Mouse (Mus musculus) hindbrain, embryonic 13.5 days (tissue): ENCODE data around the gene Gm10260. TPM values are rescaled to one million over a fixed set of nuclear protein-coding genes. Genes with fewer than 3 reads are reported as not detected.

Source experiments
- ATAC-seq: fragments of 200-750 bp; cut with Nextera tagmentation; 2 replicates; pipeline ENCODE4 v1.8.0; 2017; ENCODE audit warnings: moderate TSS enrichment; ENCODE audit not compliant: low FRiP score
- H3K27ac ChIP-seq: fragments of 300-500 bp; sonication (generic); 2 replicates; pipeline ENCODE4 v1.5.1; 2015; ENCODE audit warnings: inconsistent platforms, mild to moderate bottlenecking, moderate library complexity
- H3K27me3 ChIP-seq: fragments of 300-500 bp; sonication (generic); 2 replicates; pipeline ENCODE4 v1.6.1; 2015; ENCODE audit warnings: mild to moderate bottlenecking, inconsistent platforms
- H3K36me3 ChIP-seq: fragments of 300-500 bp; sonication (generic); 2 replicates; pipeline ENCODE4 v1.6.1; 2015; ENCODE audit warnings: mild to moderate bottlenecking, inconsistent platforms
- H3K4me1 ChIP-seq: fragments of 300-500 bp; sonication (generic); replicated peaks from 2 replicates; pipeline ENCODE4 v1.6.1; 2015; ENCODE audit warnings: inconsistent platforms
- H3K4me2 ChIP-seq: fragments of 300-500 bp; sonication (generic); 2 replicates; pipeline ENCODE4 v1.6.1; 2015; ENCODE audit warnings: inconsistent platforms, mild to moderate bottlenecking, moderate library complexity
- H3K4me3 ChIP-seq: fragments of 300-500 bp; sonication (generic); 2 replicates; pipeline ENCODE4 v1.5.1; 2015; ENCODE audit warnings: mild to moderate bottlenecking, inconsistent platforms
- H3K9ac ChIP-seq: fragments of 300-500 bp; sonication (generic); 2 replicates; pipeline ENCODE4 v1.6.1; 2015; ENCODE audit warnings: mild to moderate bottlenecking, inconsistent platforms
- H3K9me3 ChIP-seq: fragments of 300-500 bp; sonication (generic); 2 replicates; pipeline ENCODE4 v1.6.1; 2016; ENCODE audit warnings: inconsistent platforms
- WGBS: fragments of 180-500 bp; shearing (Covaris S2); methylation state at CpG from one replicate; pipeline ENCODE4 v1.1.7; 2015; 5-methylcytosine and 5-hydroxymethylcytosine counted together
- polyA plus RNA-seq: library from polyadenylated mRNA; unstranded; fragments of >200 nt; fragmentation: Nextera tagmentation; extraction: Ambion mirVana; gene quantifications from 2 replicates; pipeline ENCODE4 v1.2.1, GENCODE M21; 2015

The Gm10260 gene
- 3.2 and 3.5 TPM in 2 replicates for polyA plus RNA-seq

DNA sequence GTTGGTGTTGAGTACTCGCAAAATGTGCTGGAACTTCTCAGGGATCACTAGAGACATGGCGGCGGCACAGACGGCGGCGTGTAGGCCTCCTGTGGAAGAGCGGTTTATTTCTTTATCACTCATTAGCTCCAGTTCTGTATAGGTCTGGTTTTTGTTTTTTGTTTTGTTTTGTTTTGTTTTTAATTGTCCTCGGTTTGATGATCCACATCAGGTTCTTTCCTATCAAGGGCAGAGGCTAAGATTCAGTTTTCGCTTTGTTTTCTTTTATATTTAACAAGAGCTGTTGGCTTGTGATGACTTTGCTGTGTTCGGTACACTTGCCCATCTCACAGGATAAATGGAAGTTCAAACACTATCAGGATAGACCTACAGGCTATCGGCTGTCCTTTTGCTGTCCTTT, at the start of gene Gm10260:
Gene Gm10260 (minus strand): TSS at position 101 of the 400 bp plus-strand sequence.
- Histone ChIP-seq H3K4me2 (no peak within 1 kb of the TSS), H3K9me3 (no peaks in the 10 kb centered on the region), H3K27ac (no peak within 1 kb of the TSS), H3K4me3 (no peak within 1 kb of the TSS), H3K9ac (no peak within 1 kb of the TSS), H3K4me1 (peaks cover 14% of the 10 kb centered on the region), H3K36me3 (no peaks in the 10 kb centered on the region), H3K27me3 (no peaks in the 10 kb centered on the region)
- WGBS = 94% methylated on average over 11 of the region's 11 CpGs
- ATAC-seq = no peak

- H3K27me3 ChIP-seq = no peaks in the 10 kb centered on the region
- no peaks in the 10 kb centered on the region for H3K36me3 ChIP-seq
- WGBS = 98% methylated on average over 4 of the region's 4 CpGs
- ATAC-seq = no peak
- H3K4me2 ChIP-seq = no peak overlapping the region
- H3K4me3 ChIP-seq = no peak overlapping the region
- no peaks in the 10 kb centered on the region for H3K4me1 ChIP-seq
- no peak overlapping the region for H3K9ac ChIP-seq
- no peak overlapping the region for H3K27ac ChIP-seq
- no peaks in the 10 kb centered on the region for H3K9me3 ChIP-seq
Observed at GRCm38 (mm10) chr13:97809828-97810227, 49.4 kb upstream of the Gm10260 start.

GRCm38 (mm10) chr13:97805907-97806306, 45.5 kb upstream of the Gm10260 start:
- ATAC-seq = no peak
- Histone ChIP-seq H3K9me3 (no peaks in the 10 kb centered on the region), H3K4me1 (0 out of 2 replicates have a peak, but pooled peaks cover under 1% of the 10 kb centered on the region), H3K27me3 (no peaks in the 10 kb centered on the region), H3K4me2 (no peak overlapping the region), H3K9ac (no peak overlapping the region), H3K4me3 (no peak overlapping the region), H3K27ac (no peak overlapping the region), H3K36me3 (no peaks in the 10 kb centered on the region)
- 90% methylated on average over 9 of the region's 9 CpGs for WGBS

- WGBS = 33% methylated on average over 4 of the region's 4 CpGs
- no peaks in the 10 kb centered on the region for H3K27me3 ChIP-seq
- ATAC-seq = no peak
- no peak overlapping the region for H3K27ac ChIP-seq
- H3K9ac ChIP-seq = no peak overlapping the region
- peaks cover 25% of the 10 kb centered on the region for H3K4me1 ChIP-seq
- no peaks in the 10 kb centered on the region for H3K9me3 ChIP-seq
- no peak overlapping the region for H3K4me3 ChIP-seq
- H3K4me2 ChIP-seq = no peak overlapping the region
- H3K36me3 ChIP-seq = no peaks in the 10 kb centered on the region
Observed at GRCm38 (mm10) chr13:97802386-97802785, 42.0 kb upstream of the Gm10260 start.

DNA sequence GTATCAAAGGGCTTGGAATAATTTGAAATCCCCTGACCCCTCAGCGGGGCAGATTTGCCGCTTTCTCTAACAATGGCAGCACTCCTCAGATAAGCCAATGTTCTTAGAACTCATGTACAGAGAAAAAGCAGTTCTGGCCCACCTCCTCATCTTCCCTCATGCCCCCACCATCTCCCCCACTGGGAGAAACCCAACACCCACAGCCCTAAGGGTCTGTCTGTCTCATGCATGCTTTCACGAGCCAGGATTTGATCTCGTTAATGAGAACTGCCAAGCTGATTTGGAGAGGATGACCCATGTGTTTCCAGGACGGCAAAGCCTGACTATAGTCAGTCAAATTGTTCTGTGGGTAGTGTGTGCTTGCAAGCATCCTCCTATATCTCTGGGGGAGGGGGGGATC, 37.0 kb upstream of the Gm10260 start:
- no peaks in the 10 kb centered on the region for H3K27me3 ChIP-seq
- 11% methylated on average over 5 of the region's 5 CpGs for WGBS
- H3K9ac ChIP-seq = no peak overlapping the region
- no peaks in the 10 kb centered on the region for H3K9me3 ChIP-seq
- H3K4me1 ChIP-seq = peaks cover 32% of the 10 kb centered on the region
- ATAC-seq = no peak
- H3K4me2 ChIP-seq = no peak overlapping the region
- no peak overlapping the region for H3K4me3 ChIP-seq
- H3K36me3 ChIP-seq = no peaks in the 10 kb centered on the region
- peak overlapping the region; percentile 60; the same call in 1 of the 2 replicates for H3K27ac ChIP-seq

DNA sequence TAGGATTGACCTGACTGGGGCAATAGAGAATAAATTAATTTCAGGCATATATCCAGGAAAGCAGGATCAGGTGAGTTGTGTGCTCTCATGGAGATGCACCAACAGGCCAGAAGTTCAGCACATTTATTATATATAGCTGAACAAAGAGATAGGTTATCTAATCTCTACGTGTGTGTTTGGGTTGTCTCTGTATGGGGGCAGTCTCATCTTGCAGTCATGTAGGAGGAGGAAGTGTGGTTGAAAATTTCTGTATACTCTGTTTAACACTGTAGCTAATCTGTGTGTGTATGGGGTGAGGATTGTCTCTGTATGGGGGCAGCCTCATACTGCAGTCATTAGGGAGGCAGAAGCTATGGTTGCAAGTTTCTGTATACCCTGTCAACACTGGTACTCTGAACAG, 34.3 kb upstream of the Gm10260 start:
- H3K36me3 ChIP-seq = no peaks in the 10 kb centered on the region
- 82% methylated on average over 1 of the region's 1 CpGs for WGBS
- no peaks in the 10 kb centered on the region for H3K27me3 ChIP-seq
- ATAC-seq = no peak
- H3K4me2 ChIP-seq = no peak overlapping the region
- no peak overlapping the region for H3K4me3 ChIP-seq
- peaks cover 21% of the 10 kb centered on the region for H3K4me1 ChIP-seq
- no peaks in the 10 kb centered on the region for H3K9me3 ChIP-seq
- no peak overlapping the region for H3K27ac ChIP-seq
- H3K9ac ChIP-seq = no peak overlapping the region

- WGBS = 29% methylated on average over 1 of the region's 1 CpGs
- no peaks in the 10 kb centered on the region for H3K27me3 ChIP-seq
- no peak for ATAC-seq
- no peak overlapping the region for H3K27ac ChIP-seq
- H3K9me3 ChIP-seq = no peaks in the 10 kb centered on the region
- no peak overlapping the region for H3K4me2 ChIP-seq
- H3K4me1 ChIP-seq = peaks cover 21% of the 10 kb centered on the region
- no peak overlapping the region for H3K9ac ChIP-seq
- H3K4me3 ChIP-seq = no peak overlapping the region
- no peaks in the 10 kb centered on the region for H3K36me3 ChIP-seq
Observed at GRCm38 (mm10) chr13:97793932-97794331, 33.5 kb upstream of the Gm10260 start.

- Histone ChIP-seq H3K36me3 (no peaks in the 10 kb centered on the region), H3K4me2 (no peak overlapping the region), H3K4me3 (no peak overlapping the region), H3K27ac (no peak overlapping the region), H3K27me3 (no peaks in the 10 kb centered on the region), H3K4me1 (0 out of 2 replicates have a peak, but pooled peaks cover 4% of the 10 kb centered on the region), H3K9ac (no peak overlapping the region), H3K9me3 (no peaks in the 10 kb centered on the region)
- ATAC-seq = no peak
- 68% methylated on average over 6 of the region's 6 CpGs for WGBS
Observed at GRCm38 (mm10) chr13:97791664-97792063, 31.2 kb upstream of the Gm10260 start.

- 91% methylated on average over 12 of the region's 12 CpGs for WGBS
- Histone ChIP-seq H3K27me3 (no peaks in the 10 kb centered on the region), H3K4me3 (no peak overlapping the region), H3K4me2 (no peak overlapping the region), H3K36me3 (no peaks in the 10 kb centered on the region), H3K9ac (no peak overlapping the region), H3K4me1 (peaks cover 8% of the 10 kb centered on the region), H3K9me3 (no peaks in the 10 kb centered on the region), H3K27ac (no peak overlapping the region)
- ATAC-seq = no peak
Observed at GRCm38 (mm10) chr13:97789782-97790450, 29.5 kb upstream of the Gm10260 start.

- no peak overlapping the region for H3K9ac ChIP-seq
- 74% methylated on average over 10 of the region's 10 CpGs for WGBS
- H3K9me3 ChIP-seq = no peaks in the 10 kb centered on the region
- H3K27me3 ChIP-seq = no peaks in the 10 kb centered on the region
- no peak overlapping the region for H3K4me2 ChIP-seq
- H3K27ac ChIP-seq = no peak overlapping the region
- no peak for ATAC-seq
- no peak overlapping the region for H3K4me3 ChIP-seq
- no peaks in the 10 kb centered on the region for H3K36me3 ChIP-seq
- H3K4me1 ChIP-seq = peaks cover 14% of the 10 kb centered on the region
Observed at GRCm38 (mm10) chr13:97785167-97785835, 24.9 kb upstream of the Gm10260 start.

DNA sequence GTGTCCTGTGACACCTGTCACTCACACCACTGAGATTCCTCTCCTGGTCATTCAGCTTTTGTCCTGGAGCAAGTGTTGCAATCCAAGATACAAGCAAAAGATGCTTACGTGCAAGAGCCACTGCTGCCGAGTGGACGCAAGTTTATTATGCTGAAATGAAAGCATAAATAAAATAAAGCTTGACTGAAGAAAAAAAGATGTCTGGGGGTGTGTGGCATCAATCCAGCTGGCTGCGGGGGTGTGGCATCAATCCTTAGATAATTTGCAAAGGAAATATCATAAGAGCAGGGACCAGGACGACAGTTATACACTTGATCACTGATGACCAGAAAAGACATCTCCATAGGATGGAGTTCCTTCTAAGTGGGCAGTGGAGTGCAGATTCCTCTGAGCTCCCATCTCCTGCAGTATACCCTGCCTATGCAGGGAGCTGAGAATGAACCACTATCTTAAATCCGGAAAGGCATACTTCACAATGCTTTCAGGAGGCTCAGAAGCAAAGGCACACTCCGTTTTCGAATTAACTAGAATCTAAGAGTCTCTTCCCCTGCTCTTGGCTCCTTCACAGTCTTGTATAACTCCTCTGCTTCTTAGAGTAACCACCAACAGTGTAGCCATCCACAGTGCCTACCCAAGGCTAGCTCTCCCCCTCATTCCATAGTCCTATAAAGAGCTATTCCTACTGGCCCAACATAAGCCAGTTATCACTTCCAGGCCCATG, 23.2 kb upstream of the Gm10260 start:
- Histone ChIP-seq H3K9me3 (no peaks in the 10 kb centered on the region), H3K4me1 (peaks cover 14% of the 10 kb centered on the region), H3K4me3 (no peak overlapping the region), H3K27ac (no peak overlapping the region), H3K27me3 (no peaks in the 10 kb centered on the region), H3K9ac (no peak overlapping the region), H3K36me3 (no peaks in the 10 kb centered on the region), H3K4me2 (no peak overlapping the region)
- 88% methylated on average over 8 of the region's 8 CpGs for WGBS
- no peak for ATAC-seq

GRCm38 (mm10) chr13:97782063-97782462, 21.6 kb upstream of the Gm10260 start:
- Histone ChIP-seq H3K4me1 (peaks cover 14% of the 10 kb centered on the region), H3K4me3 (no peak overlapping the region), H3K4me2 (no peak overlapping the region), H3K27me3 (no peaks in the 10 kb centered on the region), H3K27ac (no peak overlapping the region), H3K9me3 (no peaks in the 10 kb centered on the region), H3K36me3 (no peaks in the 10 kb centered on the region), H3K9ac (no peak overlapping the region)
- ATAC-seq = no peak
- 53% methylated on average over 7 of the region's 7 CpGs for WGBS
